Mouse (Mus musculus) T-cell, adult 2 months (primary cell): ENCODE measurements at regions not wholly inside any gene's neighbourhood (a gene's known extent, or its start where the extent isn't known, plus 50 kb on each side); places are given as distances from the start of the nearest gene placed in this dataset.

Experiments
- DNase-seq: peaks from one replicate; pipeline ENCODE4 v3.0.0; 2022; ENCODE audit warnings: low spot score

- DNase-seq: no peak
Measured at GRCm38 (mm10) chr9:63896073-63896807, 125.6 kb downstream of the Smad6 start.

DNA sequence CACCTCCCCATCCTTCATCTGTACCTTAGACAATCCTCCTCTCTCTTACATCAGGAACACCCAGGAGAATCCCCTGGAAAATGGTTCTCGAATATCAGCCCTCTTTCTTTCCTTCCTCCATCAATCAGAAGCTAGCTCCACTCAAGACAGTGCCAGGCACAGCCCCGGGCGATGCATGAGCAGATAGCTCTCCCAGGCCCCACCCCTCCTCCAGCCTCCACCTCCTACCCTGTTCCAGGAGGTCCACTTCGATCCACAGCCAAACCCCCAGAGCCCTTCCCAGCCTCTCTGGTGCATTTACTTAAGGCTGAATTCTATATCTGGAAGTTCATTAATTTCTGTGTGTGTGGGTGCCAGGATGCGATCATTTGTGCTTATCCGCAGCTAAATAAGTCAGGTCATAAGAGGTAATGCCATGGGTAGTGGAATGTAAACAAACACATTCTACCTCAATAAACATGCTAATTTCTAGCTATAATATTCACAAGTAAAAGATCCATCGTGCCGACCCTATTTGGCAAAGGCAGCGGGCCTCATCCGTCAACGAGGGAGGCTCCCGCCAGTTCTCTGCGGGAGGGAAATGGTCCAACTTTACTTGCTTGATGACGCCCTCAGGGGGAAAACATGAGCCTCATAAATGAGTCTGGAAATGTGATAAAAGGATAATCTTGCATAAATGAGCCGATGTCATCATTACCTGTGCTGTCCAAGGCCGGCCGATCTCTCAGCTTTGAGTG is 129.5 kb downstream of the Smad6 start:
- no peak for DNase-seq

DNA sequence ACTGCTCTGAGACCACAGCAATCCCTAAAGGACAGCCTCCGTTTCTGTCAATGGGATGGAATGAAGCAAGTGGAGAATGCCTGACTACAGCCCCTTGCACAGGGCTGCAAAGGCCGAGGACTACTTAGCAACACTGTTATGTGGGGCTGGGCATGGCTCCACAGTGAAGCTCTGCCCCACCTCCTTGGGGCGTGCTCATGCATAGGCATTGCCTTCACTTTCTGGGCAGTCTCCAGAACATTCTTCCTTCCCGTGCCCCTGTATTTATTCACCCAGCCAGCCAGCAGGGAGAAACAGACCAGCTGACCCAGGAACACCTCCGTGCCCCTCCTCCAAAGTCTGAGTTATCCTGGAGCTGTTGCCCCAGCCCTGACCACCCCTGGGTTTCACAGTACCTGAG is 131.1 kb downstream of the Smad6 start:
- no peak for DNase-seq

- DNase-seq: no peak
Measured at GRCm38 (mm10) chr9:63889570-63889969, 131.8 kb upstream of the Smad3 start.

DNA sequence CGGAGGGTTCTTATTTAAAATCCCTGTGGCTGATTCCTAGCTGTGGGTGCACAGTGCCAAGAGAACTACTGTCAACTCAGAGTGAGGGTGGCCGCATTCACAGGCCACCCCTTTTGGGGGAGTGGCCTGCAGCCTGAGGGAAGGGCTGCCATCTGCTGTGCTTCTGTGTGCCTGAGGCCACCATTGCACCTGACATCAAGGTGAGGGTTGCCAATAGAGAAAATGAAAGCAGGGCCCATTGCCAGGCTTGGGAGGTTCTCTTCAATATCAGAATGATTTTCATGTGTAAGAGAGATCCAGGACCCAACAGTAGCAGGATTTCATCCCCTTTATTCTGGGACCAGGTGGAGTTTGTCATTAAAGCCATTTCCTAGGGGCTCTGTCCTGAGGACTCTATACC is 127.2 kb upstream of the Smad3 start:
- no peak for DNase-seq

DNA sequence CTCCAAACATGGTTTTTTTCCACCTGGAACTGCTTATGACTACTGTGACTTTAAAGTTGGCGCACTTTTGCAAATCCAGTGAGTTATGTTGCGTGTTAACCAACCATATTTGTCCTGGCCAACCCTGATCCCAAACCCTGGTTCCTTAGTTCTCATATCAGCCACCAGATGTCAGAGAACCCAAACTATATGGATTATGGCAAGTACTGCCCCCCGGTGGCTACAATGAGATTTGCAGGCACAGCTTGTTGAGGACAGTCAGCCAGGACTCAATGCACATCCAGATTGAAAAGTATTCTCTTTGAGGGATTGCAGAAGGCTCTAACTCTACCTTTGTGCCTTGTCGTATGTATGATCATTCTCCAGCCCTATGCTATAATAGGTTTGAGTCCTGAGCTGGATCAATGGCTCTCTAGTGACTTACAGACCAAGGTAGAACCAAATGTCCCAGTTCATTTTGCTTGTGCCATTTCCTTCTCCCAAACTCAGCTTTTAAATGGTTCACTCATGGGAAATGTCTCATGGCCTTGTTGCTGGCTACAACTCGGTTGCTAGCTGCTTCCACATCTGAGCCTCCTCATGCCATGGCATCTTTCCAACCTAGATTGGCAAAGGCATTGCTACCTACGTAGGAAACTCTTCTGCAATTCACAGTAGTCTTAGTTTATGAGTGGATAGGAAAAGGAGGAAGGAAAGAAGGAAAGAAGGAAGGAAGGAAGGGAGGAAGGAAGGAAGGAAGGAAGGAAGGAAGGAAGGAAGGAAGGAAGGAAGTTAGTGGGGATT is 126.1 kb upstream of the Smad3 start:
- DNase-seq: no peak

DNA sequence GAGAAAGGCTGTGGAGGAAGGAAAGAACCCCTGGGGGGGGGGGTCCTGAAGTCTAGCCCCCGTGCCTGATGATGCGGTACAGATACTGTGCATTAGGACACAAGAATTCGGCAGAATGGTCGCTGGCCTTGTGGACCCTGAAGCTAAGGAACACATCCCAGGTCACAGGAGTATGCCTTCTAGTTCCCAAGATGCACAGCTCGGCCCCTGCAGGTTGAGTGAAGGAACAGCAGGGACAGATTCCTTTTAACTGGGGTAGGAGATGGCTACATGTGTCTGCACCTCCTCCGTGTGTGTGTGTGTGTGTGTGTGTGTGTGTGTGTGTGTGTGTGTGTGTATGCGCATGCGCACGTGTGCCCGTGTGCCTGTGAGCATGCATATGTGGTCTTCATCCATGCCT is 123.9 kb upstream of the Smad3 start:
- no peak for DNase-seq

DNA sequence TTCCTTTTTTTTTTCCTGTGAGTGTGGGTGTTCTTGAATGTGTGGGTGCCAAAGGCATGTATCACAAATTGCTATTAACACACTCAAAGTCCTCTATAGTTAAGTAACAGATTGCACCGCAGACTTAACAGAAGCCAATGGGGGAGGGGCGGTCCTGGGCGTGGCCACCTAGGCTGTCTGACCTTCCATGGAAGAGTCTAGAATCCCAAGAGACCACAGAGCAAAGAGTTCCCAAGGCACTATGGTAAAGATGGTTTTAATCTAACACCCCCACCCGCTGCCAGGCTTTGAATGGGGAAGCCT is 123.4 kb upstream of the Smad3 start:
- no peak for DNase-seq

DNA sequence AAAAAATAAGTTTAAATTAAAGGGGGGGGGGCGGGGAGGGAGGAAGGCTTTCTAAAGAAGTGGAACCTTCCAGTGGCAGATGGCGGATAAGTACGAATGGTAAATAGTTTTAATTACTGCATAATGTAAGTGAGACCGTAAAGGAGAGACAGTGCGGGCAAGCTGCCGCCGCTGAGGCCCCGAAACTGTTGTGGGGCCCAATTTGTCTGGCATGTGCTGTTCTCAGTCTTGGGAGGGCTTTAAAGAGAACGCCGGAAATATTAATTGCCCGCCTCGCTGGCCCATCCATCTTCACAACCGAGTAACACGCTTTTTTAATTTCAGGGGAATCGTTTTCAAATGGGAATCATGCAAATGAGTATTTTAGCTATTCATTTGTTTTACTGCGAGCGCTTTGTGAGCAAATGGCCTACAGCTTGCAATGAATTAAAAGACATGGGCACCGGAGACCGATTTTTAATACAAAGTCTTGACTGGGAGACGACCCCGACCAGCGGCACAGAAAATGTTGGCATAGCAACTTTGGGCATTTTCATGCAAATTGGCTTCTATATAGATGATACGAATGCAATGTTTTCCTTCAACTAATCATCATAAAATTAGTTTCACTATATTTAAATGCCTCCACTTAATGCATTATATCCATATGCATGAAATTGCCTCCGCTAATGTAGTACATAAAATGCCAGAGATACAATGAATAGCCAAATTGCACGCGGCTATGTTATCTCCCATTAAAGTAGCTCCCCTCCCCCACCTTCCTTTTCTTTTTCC is 122.9 kb upstream of the Smad3 start:
- DNase-seq: no peak

DNA sequence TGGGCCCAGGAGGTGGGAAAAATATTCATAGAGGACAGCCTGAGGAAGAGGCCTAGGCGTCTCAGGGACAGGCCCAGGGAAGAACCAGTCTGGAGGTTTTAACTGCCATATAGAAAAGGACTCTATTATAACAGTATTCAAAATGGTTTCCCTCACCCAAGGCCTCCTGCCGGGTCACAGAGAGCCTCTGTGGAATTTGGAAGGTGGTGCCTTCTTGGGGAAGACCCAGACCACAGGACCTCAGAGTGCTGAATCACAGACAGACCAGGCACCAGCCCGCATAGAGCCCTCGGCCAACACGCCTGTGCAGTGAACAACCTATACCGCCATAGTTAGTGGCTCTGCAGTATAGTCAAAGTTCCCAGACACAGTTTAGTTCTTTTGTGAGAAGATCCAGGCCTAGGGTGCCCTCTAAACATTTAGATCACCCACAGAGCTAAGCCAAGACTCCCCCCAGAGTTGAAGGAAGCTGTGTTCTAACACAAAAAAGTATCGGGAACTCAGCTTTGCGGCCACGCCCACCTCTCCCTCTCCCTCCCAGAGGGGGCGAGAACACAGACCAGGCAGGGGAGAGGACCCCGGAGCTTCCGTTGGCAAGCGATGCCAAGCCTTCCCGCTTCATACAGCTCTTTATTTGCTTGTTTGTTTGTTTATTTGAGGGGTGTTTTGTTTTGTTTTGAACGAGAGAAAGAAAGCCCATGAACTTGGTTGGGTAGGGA is 122.1 kb upstream of the Smad3 start:
- no peak for DNase-seq

DNA sequence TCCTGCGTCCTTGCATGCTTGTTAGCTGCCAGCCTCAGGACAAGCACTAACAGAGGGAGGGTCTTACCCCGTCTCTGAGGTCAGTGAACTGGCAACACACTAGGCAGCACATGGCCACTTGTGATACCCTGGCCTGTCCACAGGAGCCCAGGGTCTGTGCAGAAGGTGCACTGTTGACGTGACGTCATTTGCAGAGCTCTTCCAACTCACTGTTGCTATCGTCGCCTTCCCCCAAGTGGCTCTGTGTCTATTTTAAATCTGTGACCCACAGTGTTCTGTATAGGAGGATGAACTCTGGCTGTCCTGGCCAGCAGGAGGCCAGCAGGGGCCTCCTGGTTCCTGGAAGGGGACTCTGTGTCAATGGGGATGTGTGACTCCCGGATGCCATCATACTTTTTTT is 120.1 kb upstream of the Smad3 start:
- DNase-seq: no peak

DNA sequence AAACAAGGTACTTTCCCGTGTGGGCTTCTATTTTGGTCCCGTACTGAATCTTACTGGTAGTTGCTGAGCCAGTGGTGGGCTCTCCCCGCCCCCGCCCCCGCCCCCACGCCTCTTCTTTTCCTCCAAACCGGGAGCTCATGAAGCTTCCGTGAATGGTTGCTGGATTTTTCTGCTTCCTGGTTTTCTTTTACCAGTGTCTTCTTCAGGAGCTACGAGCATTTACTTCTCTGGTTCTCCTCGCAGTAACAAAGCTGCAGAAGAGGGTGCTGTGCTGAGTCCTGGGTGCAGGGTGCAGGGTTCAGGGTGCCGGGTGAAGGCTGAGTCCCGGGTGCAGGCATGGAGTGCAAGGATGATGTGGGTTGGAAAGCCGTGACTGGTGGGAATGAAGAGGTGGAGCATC is 119.1 kb upstream of the Smad3 start:
- DNase-seq: no peak

- no peak for DNase-seq
Measured at GRCm38 (mm10) chr9:63876023-63876422, 118.2 kb upstream of the Smad3 start.

DNA sequence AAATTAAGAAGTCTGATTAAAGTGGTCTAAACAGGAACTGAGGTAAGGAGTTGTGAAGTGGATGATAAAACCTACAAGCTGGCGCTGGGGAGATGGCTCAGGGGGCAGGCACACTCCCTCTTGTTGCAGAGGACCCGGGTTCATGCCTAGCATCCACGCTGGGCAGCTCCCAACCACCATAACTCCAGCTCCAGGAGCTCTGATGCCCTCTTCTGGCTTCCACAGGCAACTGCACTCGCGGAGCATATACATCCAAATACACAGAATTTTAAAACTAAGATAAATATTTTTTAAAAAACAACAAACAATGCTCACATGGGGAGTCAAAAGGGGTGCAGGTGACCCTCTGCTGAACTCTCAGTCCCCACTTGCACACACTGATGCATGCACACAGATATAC is 117.4 kb upstream of the Smad3 start:
- DNase-seq: no peak

- DNase-seq: no peak
Measured at GRCm38 (mm10) chr9:63864350-63864749, 106.6 kb upstream of the Smad3 start.

DNA sequence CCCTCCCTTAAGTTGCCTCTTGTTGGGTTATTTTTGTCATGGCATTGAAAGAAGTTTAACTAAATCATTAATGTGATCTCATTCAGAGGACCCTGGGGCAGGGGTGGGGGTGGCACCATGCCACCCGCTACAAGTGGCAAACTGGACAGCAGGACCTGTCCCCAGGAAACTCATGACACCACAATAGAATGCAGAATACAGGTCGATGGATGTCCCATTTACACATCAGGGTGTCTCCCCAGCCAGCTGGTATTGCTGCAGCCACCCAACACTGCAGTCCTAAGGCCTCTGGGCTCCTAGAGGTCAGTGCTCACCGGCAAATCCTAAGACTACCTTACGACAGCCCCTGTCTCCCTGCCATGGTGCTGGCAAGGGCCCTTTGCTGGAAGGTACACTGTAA is 105.5 kb upstream of the Smad3 start:
- no peak for DNase-seq

- DNase-seq: no peak
Measured at GRCm38 (mm10) chr9:63862427-63862826, 104.6 kb upstream of the Smad3 start.

DNA sequence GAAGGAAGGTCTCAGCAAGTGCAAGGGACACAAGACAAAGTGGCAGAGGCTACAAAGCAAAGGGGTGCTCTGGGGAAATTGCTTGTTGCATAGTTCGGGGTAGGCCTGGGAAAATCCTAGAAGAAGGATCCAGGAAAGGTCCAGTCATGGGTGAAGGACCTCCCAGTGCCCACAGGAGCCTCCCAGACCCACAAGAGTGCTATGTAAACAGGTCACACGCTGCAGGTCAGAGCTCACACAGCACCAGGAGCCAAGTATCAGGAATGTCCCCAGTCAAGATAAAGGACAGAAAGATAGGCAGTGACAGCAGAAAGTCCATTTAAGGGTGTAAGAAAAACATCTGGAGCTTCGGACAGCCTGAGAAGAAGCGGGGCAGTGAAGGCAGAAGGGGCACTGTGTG is 103.6 kb upstream of the Smad3 start:
- no peak for DNase-seq

DNA sequence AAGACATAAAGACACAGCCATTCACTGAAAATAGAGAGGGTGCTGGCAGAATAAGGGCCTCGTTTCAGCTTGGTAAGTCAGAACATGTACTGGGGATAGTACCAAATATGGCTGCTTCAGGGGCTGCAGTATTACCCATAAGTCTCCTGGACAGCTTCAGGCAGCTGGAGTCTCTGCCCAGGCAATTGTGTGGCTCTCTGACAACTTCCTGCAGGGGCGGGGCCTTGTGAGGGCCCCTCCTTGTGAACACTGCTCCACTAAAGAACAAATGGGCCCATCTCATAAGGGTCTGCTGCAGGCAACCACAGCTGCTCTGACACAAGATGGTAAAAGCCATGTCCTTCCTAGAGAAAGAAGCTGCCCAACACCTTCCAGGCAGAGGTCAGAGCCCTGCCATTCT is 102.4 kb upstream of the Smad3 start:
- no peak for DNase-seq

DNA sequence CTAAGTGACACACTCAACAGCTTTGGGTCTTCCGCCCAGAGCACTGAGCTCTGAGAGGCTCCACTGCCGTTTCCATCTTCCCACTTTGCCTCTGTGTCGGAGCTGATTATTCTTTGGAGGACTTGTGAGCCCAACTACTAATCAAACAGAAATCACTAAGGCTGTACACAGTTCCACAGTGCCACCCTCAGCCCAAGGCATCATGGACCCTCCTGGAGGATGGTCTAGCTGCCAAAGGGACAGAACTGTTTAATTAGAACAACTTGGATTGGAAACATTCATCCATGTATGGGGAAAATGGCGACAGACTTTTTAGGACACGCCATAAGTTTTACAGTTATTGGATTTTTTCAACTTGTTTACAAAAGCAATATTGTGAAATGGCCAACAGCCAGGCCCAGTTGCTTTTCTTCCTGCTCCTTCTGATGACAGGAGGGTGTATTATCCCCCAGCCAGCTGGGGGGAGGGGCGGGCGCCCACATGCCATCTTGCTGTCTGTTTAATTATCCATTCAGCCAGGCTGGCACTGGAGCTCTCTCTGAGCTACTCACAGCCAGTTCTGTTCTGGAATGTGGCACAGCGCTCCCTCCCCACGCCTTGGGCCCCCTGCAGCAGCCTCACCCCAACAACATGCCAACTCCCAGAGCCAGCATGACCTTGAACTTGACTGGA is 98.4 kb upstream of the Smad3 start:
- DNase-seq: no peak

DNA sequence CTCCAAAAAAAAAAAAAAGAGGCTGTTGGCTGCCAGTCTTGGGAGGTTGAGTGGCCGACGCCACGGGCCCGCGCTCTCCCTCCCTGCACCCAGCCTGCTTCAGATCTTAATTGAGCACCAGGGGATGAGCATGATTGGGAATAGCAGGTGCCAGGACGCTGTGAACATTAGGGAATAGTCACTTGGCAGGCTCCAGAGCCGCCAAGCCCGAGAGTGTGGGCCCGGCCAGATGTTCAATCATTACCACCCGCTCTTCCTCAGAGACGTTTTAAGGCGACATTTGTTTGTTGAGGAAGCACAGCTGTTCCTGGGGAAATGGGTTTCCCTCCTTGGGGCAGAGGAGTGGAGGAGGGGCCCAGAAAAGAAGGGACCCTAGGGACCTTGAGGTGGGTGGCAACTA is 94.0 kb upstream of the Smad3 start:
- DNase-seq: no peak
